Mouse (Mus musculus) G1E (cell line): ENCODE data around the gene Elane. TPM values are rescaled to one million over a fixed set of nuclear protein-coding genes. Genes with fewer than 3 reads are reported as not detected.
A peak's percentile ranks its signal among the peaks of the same experiment; 100 is the strongest.

Experiments
- ATAC-seq: 2 replicates; pipeline ENCODE4 v1.8.0; 2016; ENCODE audit warnings: mild to moderate bottlenecking; ENCODE audit not compliant: insufficient number of reproducible peaks, poor library complexity, low FRiP score, severe bottlenecking; ENCODE audit errors: extremely low read depth
- DNase-seq: peaks from one replicate; pipeline ENCODE4 v3.0.0; 2012; ENCODE audit warnings: low spot score
- H3K27me3 ChIP-seq: 2 replicates; pipeline ENCODE4 v1.6.1; 2012; ENCODE audit warnings: mild to moderate bottlenecking, low read length, inconsistent platforms; ENCODE audit not compliant: insufficient read depth
- H3K36me3 ChIP-seq: replicated peaks from 2 replicates; pipeline ENCODE3; 2012; ENCODE audit warnings: mild to moderate bottlenecking, inconsistent platforms
- H3K4me1 ChIP-seq: 2 replicates; pipeline ENCODE4 v1.6.1; 2012; ENCODE audit warnings: low read depth, low read length, inconsistent platforms, mixed read lengths; ENCODE audit not compliant: insufficient read depth
- H3K4me3 ChIP-seq: 2 replicates; pipeline ENCODE4 v1.5.1; 2012; ENCODE audit warnings: low read depth, mild to moderate bottlenecking, inconsistent platforms, low read length, moderate library complexity, mixed read lengths
- H3K9me3 ChIP-seq: replicated peaks from 2 replicates; pipeline ENCODE4 v1.6.1; 2012; ENCODE audit warnings: inconsistent platforms
- CTCF ChIP-seq: IDR thresholded peaks from 2 replicates; pipeline ENCODE4 v1.5.1; 2012; ENCODE audit warnings: low read depth, low read length, inconsistent platforms, mixed read lengths
- GATA1 ChIP-seq: IDR thresholded peaks from 2 replicates; pipeline ENCODE4 v1.6.1; 2012; ENCODE audit warnings: borderline replicate concordance, low read length, inconsistent platforms, mixed read lengths
- GATA2 ChIP-seq: IDR thresholded peaks from 2 replicates; pipeline ENCODE4 v1.6.1; 2012; ENCODE audit warnings: low read depth, low read length, inconsistent platforms, borderline replicate concordance
- POLR2AphosphoS5 ChIP-seq: IDR thresholded peaks from 2 replicates; pipeline ENCODE4 v1.6.1; 2012; ENCODE audit warnings: low read depth, low read length, inconsistent platforms; ENCODE audit not compliant: insufficient replicate concordance
- TAL1 ChIP-seq: conservative IDR thresholded peaks from 2 replicates; pipeline ENCODE4 v1.6.1; 2012; ENCODE audit warnings: low read depth, low read length, inconsistent platforms, mixed read lengths
- polyA plus RNA-seq: library from polyadenylated mRNA; stranded (reverse); fragments of >175 nt; gene quantifications from 2 replicates; pipeline ENCODE4 v1.2.3, GENCODE M21; 2012
- total RNA-seq, 2 experiments: library from RNA; stranded (forward) in 1 of 2; stranded (reverse) in 1 of 2; fragments of 200-1000 nt in 1 of 2; fragments of >200 nt in 1 of 2; fragmentation: Nextera tagmentation in 1 of 2; gene quantifications; 2 replicates each; pipeline ENCODE4 v1.2.3; 2014 to 2017

Gene Elane
- total and polyA plus RNA-seq, 3 experiments, result 1.1 TPM; not detected in 2

DNA sequence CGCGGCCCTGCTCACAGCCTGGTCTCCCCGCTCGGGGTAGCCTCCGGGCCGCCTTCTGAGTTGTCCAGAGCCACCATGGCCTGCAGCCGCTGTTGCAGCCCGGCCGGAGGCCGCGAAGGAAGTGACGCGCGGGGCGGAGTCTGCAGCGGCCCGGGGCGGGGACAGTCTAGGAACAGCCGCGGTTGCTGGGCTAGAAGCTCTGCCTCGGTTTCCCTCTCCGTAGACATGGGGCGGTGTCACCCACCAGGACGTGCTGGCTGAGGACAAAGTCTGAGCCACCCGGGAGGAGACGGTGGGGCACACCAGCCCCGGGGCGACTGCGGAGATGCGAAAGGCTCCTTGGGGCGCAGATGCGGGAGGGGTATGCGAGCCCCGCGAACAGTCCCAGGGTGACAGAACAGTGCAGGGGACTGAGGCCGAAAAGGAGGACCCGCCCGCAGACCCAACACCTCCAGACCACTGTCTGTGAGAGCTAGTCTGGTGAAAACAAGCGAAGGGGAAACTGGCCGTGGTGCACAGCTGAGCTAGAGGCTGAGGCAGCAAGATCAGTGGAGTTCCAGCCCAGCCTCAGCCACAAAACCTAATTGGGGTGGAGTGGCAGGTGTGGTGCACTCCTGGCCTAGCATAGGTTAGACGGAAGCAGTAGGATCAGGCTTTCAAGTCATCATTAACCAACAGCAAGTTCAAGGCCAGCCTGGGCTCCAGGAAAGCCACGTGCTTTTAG lies 30.9 kb downstream of the Elane start, which contains the start of gene Kiss1r:
Gene Kiss1r (plus strand): TSS at position 164 of the 724 bp plus-strand sequence.
- peaks cover 83% of the 10 kb centered on the region for H3K4me1 ChIP-seq
- H3K36me3 ChIP-seq, result peaks cover 25% of the 10 kb centered on the region
- ATAC-seq (0 out of 2 replicates have a peak, but pooled peaks have one; percentile 30), DNase-seq (peak; percentile 85)
- H3K9me3 ChIP-seq, result peaks cover 15% of the 10 kb centered on the region
- no peaks in the 10 kb centered on the region; the same call in 1 of the 2 replicates for H3K27me3 ChIP-seq
- peak within 1 kb of the TSS; percentile 87 for H3K4me3 ChIP-seq
- TF ChIP-seq GATA1 (no peak), GATA2 (no peak)

GRCm38 (mm10) chr10:79917532-79918100 lies 31.6 kb downstream of the Elane start:
- ATAC-seq (no peak), DNase-seq (no peak)
- TF ChIP-seq GATA2 (no peak), GATA1 (no peak), TAL1 (no peak), CTCF (no peak), POLR2AphosphoS5 (no peak)
- Histone ChIP-seq H3K4me1 (peaks cover 78% of the 10 kb centered on the region), H3K9me3 (peaks cover 15% of the 10 kb centered on the region), H3K4me3 (peak overlapping the region; percentile 87; the same call in 1 of the 2 replicates), H3K27me3 (no peaks in the 10 kb centered on the region; the same call in 1 of the 2 replicates), H3K36me3 (peaks cover 19% of the 10 kb centered on the region)

DNA sequence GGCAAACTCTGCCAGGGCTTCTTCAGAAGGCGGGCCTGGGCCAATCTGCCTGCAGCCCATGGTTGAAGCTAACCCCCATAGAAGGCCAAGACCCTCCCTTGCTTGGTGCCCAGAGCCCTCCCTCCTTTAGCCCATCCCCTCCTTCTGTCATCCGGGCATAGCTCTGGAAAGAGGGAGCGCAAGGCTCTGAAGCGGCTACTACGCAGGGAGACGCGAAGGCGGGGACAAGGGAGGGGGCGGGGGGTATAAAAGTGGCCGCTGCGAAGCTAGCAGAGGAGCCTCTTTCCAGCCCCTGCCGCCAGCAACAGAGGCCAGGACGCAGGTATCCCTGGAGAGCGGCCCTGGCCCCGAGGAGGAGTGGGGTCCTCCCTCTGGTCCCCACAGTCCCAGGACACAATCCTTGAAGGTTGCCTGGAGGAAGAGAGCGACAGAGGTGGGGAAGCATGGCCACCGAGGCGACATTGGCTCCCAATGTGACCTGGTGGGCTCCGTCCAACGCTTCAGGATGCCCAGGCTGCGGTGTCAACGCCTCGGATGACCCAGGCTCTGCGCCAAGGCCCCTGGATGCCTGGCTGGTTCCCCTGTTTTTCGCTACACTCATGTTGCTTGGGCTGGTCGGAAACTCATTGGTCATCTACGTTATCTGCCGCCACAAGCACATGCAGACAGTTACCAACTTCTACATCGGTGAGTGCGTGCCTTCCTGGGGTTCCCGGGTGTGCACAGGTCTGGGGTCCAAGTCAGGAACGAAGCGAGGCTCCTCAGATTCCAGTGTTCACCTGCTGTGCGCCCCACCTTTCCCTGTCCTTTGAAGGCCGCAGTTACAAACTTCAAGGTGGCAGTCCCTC lies 32.4 kb downstream of the Elane start:
- ATAC-seq (no peak), DNase-seq (no peak)
- H3K4me3 ChIP-seq, result no peak overlapping the region
- H3K36me3 ChIP-seq, result peaks cover 10% of the 10 kb centered on the region
- no peak for TF ChIP-seq GATA2
- no peak for TF ChIP-seq GATA1
- no peak for TF ChIP-seq TAL1
- TF ChIP-seq CTCF, result no peak
- TF ChIP-seq POLR2AphosphoS5, result no peak
- peaks cover 15% of the 10 kb centered on the region for H3K9me3 ChIP-seq
- peaks cover 73% of the 10 kb centered on the region for H3K4me1 ChIP-seq
- H3K27me3 ChIP-seq, result no peaks in the 10 kb centered on the region; the same call in 1 of the 2 replicates

DNA sequence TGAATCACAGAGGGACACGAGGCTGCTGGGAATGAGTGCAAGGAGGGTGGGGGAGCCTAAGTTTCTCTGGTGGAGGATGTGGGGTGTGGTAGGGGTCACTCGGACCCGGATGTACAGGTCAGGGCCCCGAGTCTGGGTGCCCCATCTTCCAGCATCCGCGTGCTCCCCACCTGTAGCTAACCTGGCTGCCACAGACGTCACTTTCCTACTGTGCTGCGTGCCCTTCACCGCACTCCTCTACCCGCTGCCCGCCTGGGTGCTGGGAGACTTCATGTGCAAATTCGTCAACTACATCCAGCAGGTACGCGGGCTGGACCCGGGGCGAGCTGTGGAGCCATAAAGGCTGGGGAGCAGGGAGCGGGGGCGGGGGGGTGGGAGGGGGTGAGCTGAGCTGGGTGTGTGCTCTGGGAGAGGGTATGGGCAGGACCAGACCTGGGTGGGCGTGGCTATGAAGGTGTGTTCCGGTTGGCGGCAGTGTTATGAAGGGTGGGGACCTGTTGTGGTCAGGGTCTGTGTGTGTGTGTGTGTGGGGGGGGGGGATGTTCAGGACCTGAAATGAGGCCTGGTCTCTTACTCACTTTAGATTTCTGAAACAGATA lies 33.3 kb downstream of the Elane start:
- peak overlapping the region; percentile 54; the same call in 1 of the 2 replicates for H3K4me3 ChIP-seq
- TF ChIP-seq GATA2 (no peak), POLR2AphosphoS5 (no peak), GATA1 (no peak), TAL1 (no peak), CTCF (no peak)
- peaks cover 3% of the 10 kb centered on the region for H3K36me3 ChIP-seq
- H3K27me3 ChIP-seq, result no peaks in the 10 kb centered on the region; the same call in 1 of the 2 replicates
- ATAC-seq, result no peak
- no peak for DNase-seq
- peaks cover 15% of the 10 kb centered on the region for H3K9me3 ChIP-seq
- H3K4me1 ChIP-seq, result peaks cover 66% of the 10 kb centered on the region

- H3K9me3 ChIP-seq, result peaks cover 15% of the 10 kb centered on the region
- H3K36me3 ChIP-seq, result peaks cover 1% of the 10 kb centered on the region
- ATAC-seq (no peak), DNase-seq (no peak)
- H3K27me3 ChIP-seq, result no peaks in the 10 kb centered on the region; the same call in 1 of the 2 replicates
- no peak for TF ChIP-seq POLR2AphosphoS5
- TF ChIP-seq TAL1, result no peak
- no peak for TF ChIP-seq GATA2
- no peak for TF ChIP-seq GATA1
- TF ChIP-seq CTCF, result no peak
- peaks cover 62% of the 10 kb centered on the region for H3K4me1 ChIP-seq
- 0 out of 2 replicates have a peak overlapping the region, but pooled peaks have one; percentile 26 for H3K4me3 ChIP-seq
These were observed 34.2 kb downstream of the Elane start for GRCm38 (mm10) chr10:79920056-79920890.
